Mouse (Mus musculus): ENCODE measurements around the gene Clnk.

DNA sequence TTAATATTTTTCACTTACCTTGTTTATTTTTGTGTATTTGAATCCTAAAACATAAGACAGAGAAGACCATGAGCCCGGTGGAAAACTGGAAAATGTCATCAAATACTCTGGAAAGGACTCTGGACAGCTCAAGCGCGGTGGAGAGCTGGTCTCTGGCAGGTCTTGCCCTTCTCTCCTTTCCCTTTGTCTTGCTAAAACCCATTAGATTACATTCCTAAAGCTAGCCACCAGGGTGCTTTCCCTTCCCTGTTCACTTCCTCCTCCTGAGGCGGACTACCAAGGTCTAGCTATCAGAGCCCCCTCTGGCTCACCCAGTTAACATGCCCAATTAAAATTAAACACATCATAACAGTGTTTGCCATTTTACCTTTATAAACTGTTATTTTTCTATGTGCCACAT lies 123.9 kb downstream of the Clnk start:
- TF ChIP-seq CTCF (IDR thresholded peaks at IDR 0.05; ENCODE audit: low read depth, low read length) (no peak), GATA1 (IDR thresholded peaks at IDR 0.05; ENCODE audit: borderline replicate concordance, low read length) (no peak), TAL1 (conservative IDR thresholded peaks at IDR 0.05; ENCODE audit: low read depth, low read length) (no peak), POLR2AphosphoS5 (IDR thresholded peaks at IDR 0.05; ENCODE audit: insufficient replicate concordance, low read depth, low read length) (no peak)

Measured in G1E (cell line).